Mouse (Mus musculus): ENCODE measurements around the gene Exoc4. TPM values are rescaled to one million over a fixed set of nuclear protein-coding genes. Genes with fewer than 3 reads are reported as not detected.

The Exoc4 gene
- polyA plus RNA-seq, 1 experiment from 2014 or later = 5.0 TPM

- no peak overlapping the region for H3K4me2 ChIP-seq (ENCODE audit: low read depth, low read length)
- H3K4me1 ChIP-seq (ENCODE audit: insufficient read depth) = no peaks in the 10 kb centered on the region
- no peaks in the 10 kb centered on the region for H3K9me3 ChIP-seq (ENCODE audit: low read length)
- no peaks in the 10 kb centered on the region for H3K27me3 ChIP-seq (ENCODE audit: insufficient read depth, low read length)
- H3K27ac ChIP-seq (ENCODE audit: low read depth) = no peak overlapping the region
- no peak overlapping the region for H3K9ac ChIP-seq (replicated peaks)
- WGBS (ENCODE audit: insufficient replicate concordance) = 56% methylated on average over 10 of the region's 10 CpGs
- H3K36me3 ChIP-seq (replicated peaks; ENCODE audit: insufficient read depth, low read length) = no peaks in the 10 kb centered on the region
- H3K4me3 ChIP-seq (ENCODE audit: low read depth, low read length) = no peak overlapping the region
- TF ChIP-seq CTCF (IDR thresholded peaks at IDR 0.05; ENCODE audit: low read depth) (peak; percentile 43), EP300 (IDR thresholded peaks at IDR 0.05; ENCODE audit: low read depth) (no peak)
- DNase-seq (no peak), ATAC-seq (no peak)
These were observed 433.1 kb downstream of the Exoc4 start for GRCm38 (mm10) chr6:33681778-33682640.

- Histone ChIP-seq H3K36me3 (replicated peaks; ENCODE audit: insufficient read depth, low read length) (no peaks in the 10 kb centered on the region), H3K4me3 (ENCODE audit: low read depth, low read length) (no peak overlapping the region), H3K9ac (replicated peaks) (no peak overlapping the region), H3K4me1 (ENCODE audit: insufficient read depth) (no peaks in the 10 kb centered on the region), H3K27ac (ENCODE audit: low read depth) (no peak overlapping the region), H3K27me3 (ENCODE audit: insufficient read depth, low read length) (no peaks in the 10 kb centered on the region), H3K4me2 (ENCODE audit: low read depth, low read length) (no peak overlapping the region), H3K9me3 (ENCODE audit: low read length) (no peaks in the 10 kb centered on the region)
- ATAC-seq (no peak), DNase-seq (no peak)
- TF ChIP-seq EP300 (IDR thresholded peaks at IDR 0.05; ENCODE audit: low read depth) (no peak), CTCF (IDR thresholded peaks at IDR 0.05; ENCODE audit: low read depth) (no peak)
- WGBS (ENCODE audit: insufficient replicate concordance) = 53% methylated on average over 3 of the region's 3 CpGs
These were observed 434.6 kb downstream of the Exoc4 start for GRCm38 (mm10) chr6:33683533-33683932.

GRCm38 (mm10) chr6:33685321-33685720, 436.4 kb downstream of the Exoc4 start:
- TF ChIP-seq CTCF (IDR thresholded peaks at IDR 0.05; ENCODE audit: low read depth) (no peak), EP300 (IDR thresholded peaks at IDR 0.05; ENCODE audit: low read depth) (no peak)
- DNase-seq = no peak
- no peak overlapping the region for H3K4me3 ChIP-seq (ENCODE audit: low read depth, low read length)

GRCm38 (mm10) chr6:33690601-33691000, 441.7 kb downstream of the Exoc4 start:
- Histone ChIP-seq H3K9ac (replicated peaks) (no peak overlapping the region), H3K9me3 (ENCODE audit: low read length) (no peaks in the 10 kb centered on the region)
- no peak for DNase-seq

More at GRCm38 (mm10) chr6:33685321-33685720, 436.4 kb downstream of the Exoc4 start:
- no peak overlapping the region for H3K9ac ChIP-seq (replicated peaks)
- no peaks in the 10 kb centered on the region for H3K4me1 ChIP-seq (ENCODE audit: insufficient read depth)
- H3K27me3 ChIP-seq (ENCODE audit: insufficient read depth, low read length) = no peaks in the 10 kb centered on the region
- ATAC-seq = no peak
- no peaks in the 10 kb centered on the region for H3K9me3 ChIP-seq (ENCODE audit: low read length)
- no peak overlapping the region for H3K27ac ChIP-seq (ENCODE audit: low read depth)
- H3K36me3 ChIP-seq (replicated peaks; ENCODE audit: insufficient read depth, low read length) = no peaks in the 10 kb centered on the region
- WGBS (ENCODE audit: insufficient replicate concordance) = 84% methylated on average over 2 of the region's 2 CpGs
- no peak overlapping the region for H3K4me2 ChIP-seq (ENCODE audit: low read depth, low read length)

GRCm38 (mm10) chr6:33696976-33697375, 448.1 kb downstream of the Exoc4 start:
- H3K4me1 ChIP-seq (ENCODE audit: insufficient read depth) = no peaks in the 10 kb centered on the region
- no peak overlapping the region for H3K27ac ChIP-seq (ENCODE audit: low read depth)
- 70% methylated on average over 1 of the region's 1 CpGs for WGBS (ENCODE audit: insufficient replicate concordance)
- no peak overlapping the region for H3K4me2 ChIP-seq (ENCODE audit: low read depth, low read length)
- no peaks in the 10 kb centered on the region for H3K9me3 ChIP-seq (ENCODE audit: low read length)
- H3K9ac ChIP-seq (replicated peaks) = no peak overlapping the region
- TF ChIP-seq EP300 (IDR thresholded peaks at IDR 0.05; ENCODE audit: low read depth) (no peak), CTCF (IDR thresholded peaks at IDR 0.05; ENCODE audit: low read depth) (no peak)
- no peaks in the 10 kb centered on the region for H3K27me3 ChIP-seq (ENCODE audit: insufficient read depth, low read length)
- ATAC-seq = no peak
- H3K4me3 ChIP-seq (ENCODE audit: low read depth, low read length) = no peak overlapping the region
- no peak for DNase-seq
- no peaks in the 10 kb centered on the region for H3K36me3 ChIP-seq (replicated peaks; ENCODE audit: insufficient read depth, low read length)

More at GRCm38 (mm10) chr6:33690601-33691000, 441.7 kb downstream of the Exoc4 start:
- WGBS (ENCODE audit: insufficient replicate concordance) = 77% methylated on average over 5 of the region's 5 CpGs
- Histone ChIP-seq H3K4me1 (ENCODE audit: insufficient read depth) (no peaks in the 10 kb centered on the region), H3K4me2 (ENCODE audit: low read depth, low read length) (no peak overlapping the region), H3K36me3 (replicated peaks; ENCODE audit: insufficient read depth, low read length) (no peaks in the 10 kb centered on the region), H3K4me3 (ENCODE audit: low read depth, low read length) (no peak overlapping the region), H3K27me3 (ENCODE audit: insufficient read depth, low read length) (no peaks in the 10 kb centered on the region), H3K27ac (ENCODE audit: low read depth) (no peak overlapping the region)
- TF ChIP-seq EP300 (IDR thresholded peaks at IDR 0.05; ENCODE audit: low read depth) (no peak), CTCF (IDR thresholded peaks at IDR 0.05; ENCODE audit: low read depth) (no peak)
- no peak for ATAC-seq

- Histone ChIP-seq H3K4me1 (ENCODE audit: insufficient read depth) (no peaks in the 10 kb centered on the region), H3K36me3 (replicated peaks; ENCODE audit: insufficient read depth, low read length) (no peaks in the 10 kb centered on the region), H3K27ac (ENCODE audit: low read depth) (no peak overlapping the region), H3K9me3 (ENCODE audit: low read length) (no peaks in the 10 kb centered on the region), H3K9ac (replicated peaks) (no peak overlapping the region), H3K27me3 (ENCODE audit: insufficient read depth, low read length) (no peaks in the 10 kb centered on the region), H3K4me2 (ENCODE audit: low read depth, low read length) (no peak overlapping the region), H3K4me3 (ENCODE audit: low read depth, low read length) (no peak overlapping the region)
- no peak for TF ChIP-seq CTCF (IDR thresholded peaks at IDR 0.05; ENCODE audit: low read depth)
- no peak for TF ChIP-seq EP300 (IDR thresholded peaks at IDR 0.05; ENCODE audit: low read depth)
- DNase-seq (no peak), ATAC-seq (no peak)
- 77% methylated on average over 4 of the region's 4 CpGs for WGBS (ENCODE audit: insufficient replicate concordance)
These were observed 460.0 kb downstream of the Exoc4 start for GRCm38 (mm10) chr6:33708907-33709306.
